ENCODE assay signal across 11 mouse cellular contexts in the genomic region with DNA sequence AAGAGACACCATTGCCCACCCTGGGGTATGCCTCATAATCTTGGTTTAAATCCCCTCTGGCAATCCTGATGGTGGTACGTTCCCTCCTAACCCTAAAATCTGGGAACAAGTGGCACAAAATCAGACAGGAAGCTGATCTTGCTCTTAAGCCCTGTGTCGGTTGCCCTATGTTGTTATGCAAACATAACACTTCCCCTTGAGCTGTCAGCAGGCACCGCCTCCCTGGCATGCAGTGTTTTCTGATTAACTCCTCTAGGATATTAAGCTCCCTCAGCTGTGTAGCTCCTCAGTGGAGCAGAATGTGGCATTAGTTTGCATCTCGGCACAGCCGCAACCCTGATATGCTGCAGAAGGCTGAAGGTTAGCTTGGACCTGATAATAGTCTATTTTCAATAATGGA. TPM values are rescaled to one million over a fixed set of nuclear protein-coding genes. Genes with fewer than 3 reads are reported as not detected.
DNase-seq lines count a peak whose midpoint lies in the region; ATAC-seq lines count a peak whose summit lies in the region.
"Had no signal": no experiment of that assay in that cellular context is flagged by ENCODE, and none has a peak within 500 bp of the region (broad histone marks: within the 10 kb centered on the region; RNA-seq: fewer than 3 reads in every experiment).

No protein-coding gene starts in this region.

- H3K27me3 ChIP-seq in hindbrain, embryonic 13.5 days: no peaks in the 10 kb centered on the region
- H3K27me3 ChIP-seq in hindbrain, embryonic 12.5 days: no peaks in the 10 kb centered on the region
- H3K27me3 ChIP-seq: neural tube, embryonic 15.5 days had no signal

- H3K4me2 ChIP-seq in hindbrain, embryonic 13.5 days: no peak overlapping the region
- H3K4me2 ChIP-seq in hindbrain, embryonic 12.5 days (replicated peaks): no peak overlapping the region
- H3K4me2 ChIP-seq: neural tube, embryonic 15.5 days had no signal

- H3K4me1 ChIP-seq in hindbrain, embryonic 13.5 days (replicated peaks): peaks cover 20% of the 10 kb centered on the region
- peaks cover 14% of the 10 kb centered on the region for H3K4me1 ChIP-seq in hindbrain, embryonic 12.5 days

- H3K9ac ChIP-seq in hindbrain, embryonic 13.5 days: no peak overlapping the region
- no peak overlapping the region for H3K9ac ChIP-seq in hindbrain, embryonic 12.5 days
- H3K9ac ChIP-seq: neural tube, embryonic 15.5 days had no signal

- H3K9me3 ChIP-seq in hindbrain, embryonic 13.5 days: no peaks in the 10 kb centered on the region
- no peaks in the 10 kb centered on the region for H3K9me3 ChIP-seq in hindbrain, embryonic 12.5 days (replicated peaks)
- H3K9me3 ChIP-seq: neural tube, embryonic 15.5 days had no signal

- peak; percentile 52 for DNase-seq in brain, adult 2 months (ENCODE audit: low read depth, low spot score)
- DNase-seq in heart, postnatal 4 days: peak; percentile 36
- peak; percentile 79 for DNase-seq in lung, postnatal 36 days
- no peak for DNase-seq in cerebellum, adult 18-20 months
- DNase-seq in gastrocnemius, postnatal 36 days: no peak
- DNase-seq in gastrocnemius, postnatal 4 days (ENCODE audit: low spot score in 2 of 2): no peak
- DNase-seq: cerebellum, adult 9-11 months had no signal

- ATAC-seq in hindbrain, embryonic 13.5 days (ENCODE audit: low FRiP score): no peak
- ATAC-seq in hindbrain, embryonic 12.5 days (ENCODE audit: low FRiP score): no peak
- ATAC-seq: hindbrain, embryonic 16.5 days had no signal

- intact Hi-C loops in gastrocnemius, postnatal 36 days (cut with DNase I): no loop called here

- WGBS in hindbrain, embryonic 13.5 days: 49% methylated on average over 5 of the region's 5 CpGs
- 53% methylated on average over 5 of the region's 5 CpGs for WGBS in hindbrain, embryonic 12.5 days

- H3K27ac ChIP-seq in hindbrain, embryonic 13.5 days: peak overlapping the region; percentile 20; the same call in 1 of the 2 replicates
- no peak overlapping the region for H3K27ac ChIP-seq in hindbrain, embryonic 12.5 days
- H3K27ac ChIP-seq: neural tube, embryonic 15.5 days had no signal

- H3K36me3 ChIP-seq in hindbrain, embryonic 13.5 days: peaks cover 3% of the 10 kb centered on the region; the same call in 1 of the 2 replicates
- no peaks in the 10 kb centered on the region for H3K36me3 ChIP-seq in hindbrain, embryonic 12.5 days
- H3K36me3 ChIP-seq: neural tube, embryonic 15.5 days had no signal

- H3K4me3 ChIP-seq in hindbrain, embryonic 13.5 days: no peak overlapping the region
- H3K4me3 ChIP-seq in hindbrain, embryonic 12.5 days: no peak overlapping the region
- H3K4me3 ChIP-seq: neural tube, embryonic 15.5 days had no signal

RNA-seq across cellular contexts. Expression of a gene that starts 58.9 kb away (rescaled TPM):
- polyA plus RNA-seq in hindbrain, embryonic 13.5 days (2015; fragmentation: Nextera tagmentation; extraction: Ambion mirVana): 10.8 and 11.6 TPM in 2 replicates
- polyA plus RNA-seq in hindbrain, embryonic 12.5 days (2016; fragmentation: Nextera tagmentation; extraction: Ambion mirVana): 16.8 and 17.9 TPM in 2 replicates
- total RNA-seq in heart, postnatal 4 days (2021): 10 to 100 TPM; 15.9 to 17.3 TPM
- total RNA-seq in gastrocnemius, postnatal 36 days (2021): 1 to 10 TPM; 2.6 to 2.9 TPM
- total RNA-seq in gastrocnemius, postnatal 4 days (2021): 10 to 100 TPM; 12.7 to 12.9 TPM

Comparison
In these comparisons a context has a peak if more than half of its experiments do, and no peak if none do; other contexts are left out.
1. DNase-seq: peak in brain, adult 2 months (single experiment), heart, postnatal 4 days (single experiment) and lung, postnatal 36 days (single experiment); none in cerebellum, adult 18-20 months (0 of 2), gastrocnemius, postnatal 36 days (0 of 2) and gastrocnemius, postnatal 4 days (0 of 2).